Mouse (Mus musculus) A20 (cell line): Measurements from ENCODE around the gene Ttll5.

Experiments
- DNase-seq: peaks from one replicate; pipeline ENCODE4 v3.0.0-alpha.2; 2011; ENCODE audit warnings: low read depth, low spot score

The Ttll5 gene

DNA sequence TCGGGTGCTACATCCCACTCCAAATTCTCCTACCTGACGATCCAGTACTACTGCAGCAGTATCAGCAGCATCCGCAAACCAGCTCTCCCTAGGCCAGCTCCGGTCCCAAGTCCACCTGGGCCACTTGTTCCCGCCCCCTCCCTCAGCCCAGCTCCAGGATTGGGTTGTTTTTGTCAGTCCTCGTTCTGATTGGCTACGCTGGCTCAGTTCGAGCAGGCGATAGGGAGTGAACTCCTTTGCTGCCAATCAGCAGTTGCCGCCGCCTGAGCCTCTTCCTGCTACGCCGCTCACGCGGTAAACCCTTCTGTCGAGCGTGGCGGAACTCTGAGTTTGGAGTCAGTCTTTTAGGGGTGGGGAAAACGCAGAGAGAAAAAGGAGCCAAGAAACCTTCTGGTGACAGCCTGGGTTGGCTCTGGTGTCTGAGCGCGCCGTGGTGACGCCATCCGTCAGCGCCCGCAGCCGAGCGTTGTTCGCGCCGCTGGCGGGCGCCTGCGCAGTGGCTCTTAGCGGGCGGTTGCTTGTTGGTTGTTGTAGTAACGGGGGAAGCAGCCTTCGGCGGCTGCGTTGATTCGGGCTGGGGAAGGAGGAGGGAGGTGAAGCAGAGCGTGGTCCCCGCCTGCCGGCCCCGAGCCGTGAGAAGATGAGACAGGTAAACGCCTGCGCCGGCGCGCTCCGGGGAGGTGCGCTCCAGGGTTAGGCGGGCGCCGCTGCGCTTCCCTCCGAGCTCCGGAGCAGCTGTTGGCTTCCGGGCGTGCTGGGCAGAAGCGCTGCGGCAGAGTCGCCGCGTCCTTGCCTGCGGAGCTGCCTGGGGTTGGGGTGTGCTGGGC, at the start of gene Ttll5, which contains the start of gene Erg28:
Ttll5 (plus strand) TSS at position 222 of the 827 bp plus-strand sequence.
Erg28 (minus strand) TSS at position 113 of the 827 bp plus-strand sequence.
- DNase-seq: peak; percentile 98

DNA sequence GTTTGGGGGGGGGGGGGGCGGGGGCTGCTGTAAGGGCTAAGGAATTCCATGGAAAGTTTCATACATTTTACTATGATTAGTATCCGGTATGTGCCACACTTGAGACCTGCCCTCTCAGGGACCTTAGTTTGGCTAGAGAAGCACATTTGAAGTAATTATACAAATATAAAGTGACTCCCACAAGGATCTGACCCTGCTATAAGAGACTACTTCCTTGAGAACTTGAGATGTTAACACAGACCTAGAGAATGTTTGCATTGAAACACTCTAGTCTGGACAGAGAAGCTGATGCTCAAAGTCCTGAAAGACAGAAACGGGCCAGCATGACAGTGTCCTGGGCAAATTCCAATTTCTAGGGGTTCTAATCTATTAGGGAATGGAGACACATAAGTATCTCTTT, 45.5 kb upstream of the Ttll5 start:
- DNase-seq: no peak

DNA sequence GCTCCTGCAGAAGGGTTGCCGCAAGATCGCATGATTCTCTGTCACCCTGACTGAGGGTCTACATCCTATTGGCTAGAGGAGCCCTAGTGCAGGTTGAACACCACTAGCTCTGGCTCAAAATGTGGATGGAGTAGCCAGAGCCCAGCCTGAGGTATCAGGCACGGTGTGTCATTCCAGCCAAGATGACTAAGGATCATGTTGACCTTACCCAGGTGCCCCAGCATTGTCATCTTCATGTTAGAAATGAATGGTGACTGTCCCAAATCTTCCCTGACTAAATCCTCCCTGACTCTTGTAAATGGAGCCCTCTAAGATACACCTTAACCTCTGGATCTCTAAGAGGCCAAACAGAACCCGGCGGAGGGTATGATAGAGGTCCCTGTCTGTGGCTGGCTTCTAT, 44.8 kb upstream of the Ttll5 start:
- DNase-seq: no peak

DNA sequence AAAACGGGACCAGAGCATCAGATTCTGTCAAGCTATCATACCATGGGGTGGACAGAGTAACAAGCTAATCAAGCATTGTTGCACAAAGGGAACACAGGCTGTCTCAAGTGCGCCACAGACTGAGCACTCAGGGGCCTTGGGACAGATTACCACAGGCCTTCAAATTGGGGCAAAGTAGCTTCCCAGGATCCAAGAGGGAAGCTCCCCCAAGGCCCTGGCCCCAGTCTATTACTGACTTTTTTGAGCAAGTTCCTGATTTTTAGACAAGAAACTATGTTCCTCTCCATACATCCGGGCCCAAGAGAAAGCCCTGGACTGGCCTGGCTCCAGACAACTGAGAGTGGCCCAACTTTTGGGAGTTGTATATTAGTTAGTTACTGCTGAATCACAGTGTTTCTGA, 42.9 kb upstream of the Ttll5 start:
- no peak for DNase-seq

DNA sequence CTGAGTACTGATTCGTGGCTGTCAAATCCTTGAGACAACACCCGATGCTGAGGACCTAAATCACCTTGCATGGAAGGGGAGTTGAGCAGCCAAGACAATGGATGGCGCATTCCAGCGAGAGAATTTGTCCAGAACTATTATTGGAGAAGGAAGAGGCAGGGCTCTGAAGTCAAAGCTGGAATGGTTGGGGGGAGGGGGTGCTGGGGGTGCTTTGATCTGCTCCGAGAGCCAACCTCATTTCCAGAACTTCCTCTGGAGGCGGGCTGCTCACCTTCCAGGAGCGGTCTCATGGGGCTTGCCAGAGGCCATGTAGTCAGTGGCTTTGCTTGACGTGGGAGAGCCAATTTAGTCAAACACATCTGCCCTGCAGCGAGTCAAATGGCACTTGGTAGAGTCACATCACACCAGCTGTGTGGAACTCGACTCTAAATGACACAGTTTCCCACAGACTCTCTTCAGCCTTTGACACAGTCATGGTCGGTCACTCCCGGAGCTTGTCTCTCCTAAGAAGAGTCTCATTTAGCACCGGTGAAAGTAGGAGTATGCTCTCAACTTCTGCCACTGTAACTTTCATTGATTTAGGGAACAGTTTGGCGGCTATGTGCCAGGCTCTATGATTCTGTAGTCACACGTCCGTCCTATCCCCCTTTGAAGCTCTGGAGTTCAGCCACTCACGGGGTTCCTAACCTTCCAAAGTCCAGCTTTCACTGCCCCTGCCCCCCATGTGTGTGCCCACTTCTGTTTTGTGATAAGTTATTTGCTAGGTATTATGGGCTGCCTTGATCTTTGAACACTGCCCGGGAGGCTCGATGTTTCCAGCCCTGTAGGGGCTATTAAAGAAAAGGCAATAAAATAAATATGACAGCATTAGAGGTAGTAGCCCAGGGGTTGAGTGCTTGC, 39.3 kb upstream of the Ttll5 start:
- DNase-seq: no peak

DNA sequence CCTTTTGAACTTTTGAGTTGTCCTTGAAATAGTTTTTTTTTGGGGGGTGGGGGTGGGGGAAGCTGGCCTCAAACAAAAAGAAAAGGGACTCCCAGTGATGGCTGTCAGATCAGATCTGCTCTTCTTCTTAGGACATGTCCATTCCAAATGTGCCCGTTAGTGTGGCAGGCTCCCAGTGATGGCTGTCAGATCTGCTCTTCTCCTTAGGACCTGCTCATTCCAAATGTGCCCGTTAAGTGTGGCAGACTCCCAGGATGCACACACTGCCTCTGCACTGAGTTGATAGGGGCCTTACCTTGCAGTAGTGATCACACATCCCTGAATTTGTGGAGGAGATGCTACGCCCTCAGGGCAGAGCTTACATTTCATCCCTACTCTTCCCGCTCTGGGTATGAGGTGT, 32.3 kb upstream of the Ttll5 start:
- no peak for DNase-seq

DNA sequence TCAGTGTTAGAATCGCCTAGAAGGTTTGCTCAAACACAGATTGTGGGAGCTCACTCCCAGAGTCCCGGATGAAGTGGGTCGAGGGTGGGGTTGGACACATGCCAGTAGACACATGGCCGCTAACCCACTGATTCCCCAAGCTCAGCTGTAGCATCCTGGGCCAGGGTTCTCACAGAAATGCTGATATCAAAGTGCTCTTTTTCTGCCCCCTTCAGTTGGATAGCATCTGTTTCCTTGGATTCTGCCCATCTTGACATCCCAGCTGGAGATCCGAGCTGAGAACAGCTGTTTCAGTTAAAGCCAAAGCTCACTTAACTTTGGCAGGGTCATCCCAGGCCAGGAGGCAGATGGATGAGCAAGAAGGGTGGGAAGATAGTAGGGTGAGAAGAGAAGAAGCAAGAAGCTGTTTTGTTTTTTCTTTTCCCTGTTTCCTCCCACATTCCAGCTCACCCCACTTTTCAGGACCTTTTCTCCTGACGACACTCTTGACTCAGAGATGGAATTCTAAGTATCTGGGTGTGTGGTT, 31.6 kb upstream of the Ttll5 start:
- no peak for DNase-seq

DNA sequence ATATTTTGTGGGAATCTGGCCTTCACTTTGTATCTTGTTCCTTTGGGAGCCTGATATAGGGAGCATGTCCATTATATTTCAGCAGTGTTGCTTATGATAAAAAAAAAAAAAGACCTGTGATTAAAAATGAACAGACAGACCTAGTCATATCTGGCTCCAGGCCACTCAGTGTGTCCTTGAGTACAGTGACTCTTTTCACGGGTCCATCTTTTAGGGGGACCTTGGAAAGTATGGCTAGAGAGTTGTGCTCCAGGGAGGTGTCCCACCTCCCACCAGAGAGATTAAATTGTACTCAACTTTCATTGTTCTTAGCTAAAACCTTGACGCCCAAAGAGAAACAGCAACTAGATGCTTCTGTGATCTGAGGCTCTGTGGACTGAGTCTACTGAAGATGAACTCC, 30.4 kb upstream of the Ttll5 start:
- no peak for DNase-seq

DNA sequence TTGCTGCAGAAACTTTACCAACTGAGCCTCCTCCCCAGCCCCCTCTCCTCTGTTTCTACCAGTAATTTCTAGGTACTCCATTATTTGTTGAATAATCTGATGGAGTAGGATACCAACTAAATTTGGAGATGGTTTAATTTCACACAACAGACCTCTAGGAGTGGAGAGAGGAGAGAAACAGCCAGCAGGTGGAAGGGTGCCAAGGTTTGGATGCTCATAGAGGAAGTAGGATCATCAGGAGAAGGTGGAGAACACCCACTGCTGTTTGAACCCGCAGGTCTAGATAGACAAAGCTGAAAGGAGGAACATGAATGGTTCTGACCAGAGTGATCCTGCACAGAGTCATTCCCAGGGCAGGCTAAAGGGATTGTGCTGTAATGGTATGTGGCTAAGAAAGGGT, 28.9 kb upstream of the Ttll5 start:
- no peak for DNase-seq

DNA sequence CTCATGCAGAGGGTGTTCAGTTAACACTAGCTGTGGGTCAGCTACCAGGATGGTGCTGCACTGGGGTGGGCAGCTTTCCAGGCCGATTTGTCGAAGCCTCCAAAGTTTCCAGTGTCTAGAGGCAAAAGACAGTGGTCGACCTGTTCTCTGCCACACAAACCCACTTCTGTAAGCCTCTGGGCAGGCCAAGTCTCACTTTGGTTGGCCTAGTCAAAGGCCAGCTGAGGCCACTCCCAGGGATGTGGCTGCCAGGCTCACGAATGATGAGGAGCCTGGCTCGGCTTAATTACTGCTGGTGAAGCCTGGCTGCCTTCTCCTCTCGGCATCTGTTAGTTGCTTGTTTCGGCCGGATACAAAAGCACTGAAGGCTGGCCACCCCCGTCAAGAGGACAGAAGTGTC, 24.4 kb upstream of the Ttll5 start:
- DNase-seq: no peak

DNA sequence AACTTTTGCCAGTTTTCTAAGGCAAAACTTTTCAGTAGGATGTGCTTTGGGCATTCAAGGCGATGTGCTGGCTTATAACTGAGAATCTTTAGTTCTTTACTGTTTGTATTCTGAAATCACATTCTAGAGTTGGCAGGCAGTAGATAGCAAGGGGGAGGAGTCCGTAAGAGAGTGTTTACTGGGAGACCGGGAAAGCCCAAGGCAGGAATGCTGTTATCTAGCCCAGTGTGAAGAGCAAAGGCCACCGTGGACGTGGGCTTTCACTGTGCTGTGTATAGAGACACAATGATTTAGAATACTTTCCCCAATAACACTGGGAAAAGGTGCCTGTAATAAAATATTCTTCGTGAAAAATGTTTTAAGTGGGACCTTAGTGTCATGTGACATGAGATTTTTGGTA, 14.7 kb upstream of the Ttll5 start:
- no peak for DNase-seq

DNA sequence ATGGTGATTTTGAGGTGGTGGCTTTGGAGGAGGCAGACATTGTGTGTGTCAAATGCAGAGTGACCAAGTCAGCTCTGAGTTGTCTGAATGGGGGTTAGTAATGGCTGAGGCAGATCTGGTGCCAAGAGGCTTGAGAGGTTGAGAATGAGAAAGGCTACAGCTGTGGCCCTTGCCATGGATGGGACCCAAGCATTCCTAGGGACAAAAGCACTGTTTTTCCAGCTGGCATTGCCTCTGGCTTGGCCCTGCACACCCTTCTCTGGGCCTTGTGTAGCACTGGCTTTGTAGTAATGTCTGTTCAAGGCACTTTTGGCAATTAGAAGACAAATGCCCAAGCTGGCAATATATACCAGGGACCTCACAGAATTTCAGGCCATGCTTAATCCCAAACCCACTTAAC, 13.5 kb upstream of the Ttll5 start:
- no peak for DNase-seq

DNA sequence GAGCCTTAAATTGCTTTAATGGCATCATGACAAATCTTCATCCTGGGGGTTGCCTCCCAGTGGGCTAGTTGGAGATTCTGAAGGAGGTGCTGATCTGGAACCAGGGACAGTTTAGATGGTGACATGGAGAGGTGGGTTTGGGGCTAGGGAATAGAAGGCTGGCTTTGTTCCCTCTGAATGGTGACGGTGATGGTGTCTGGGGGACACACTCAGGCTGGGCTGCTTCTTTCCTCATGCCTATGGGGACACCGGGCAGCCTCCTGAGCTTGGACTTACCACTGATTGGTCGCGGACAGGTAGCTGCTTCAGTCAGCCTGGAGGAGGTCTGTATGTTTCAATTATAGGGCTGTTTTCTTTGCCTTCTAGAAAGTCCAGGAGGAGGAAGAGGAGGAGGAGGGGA, 12.8 kb upstream of the Ttll5 start:
- DNase-seq: no peak

DNA sequence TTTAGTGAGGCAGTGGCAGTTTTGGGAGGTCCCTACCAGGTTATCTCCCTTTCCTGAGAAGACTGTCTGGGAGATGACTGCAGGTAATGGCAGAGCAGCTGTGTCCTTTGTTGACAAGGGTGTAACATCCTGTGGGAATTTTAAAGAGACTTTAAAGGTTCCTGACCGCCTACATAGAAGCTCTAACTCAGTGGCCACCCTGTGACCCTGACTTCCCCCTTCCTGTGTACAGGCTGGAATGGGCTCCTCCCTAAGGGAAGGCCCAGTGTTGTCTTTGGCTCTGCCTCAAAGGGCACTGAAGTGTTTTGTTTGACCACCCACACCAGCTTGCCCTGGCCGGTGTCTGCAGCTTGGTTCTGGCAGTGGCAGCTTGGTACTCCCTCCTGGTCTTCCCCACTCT, 10.9 kb upstream of the Ttll5 start:
- no peak for DNase-seq

DNA sequence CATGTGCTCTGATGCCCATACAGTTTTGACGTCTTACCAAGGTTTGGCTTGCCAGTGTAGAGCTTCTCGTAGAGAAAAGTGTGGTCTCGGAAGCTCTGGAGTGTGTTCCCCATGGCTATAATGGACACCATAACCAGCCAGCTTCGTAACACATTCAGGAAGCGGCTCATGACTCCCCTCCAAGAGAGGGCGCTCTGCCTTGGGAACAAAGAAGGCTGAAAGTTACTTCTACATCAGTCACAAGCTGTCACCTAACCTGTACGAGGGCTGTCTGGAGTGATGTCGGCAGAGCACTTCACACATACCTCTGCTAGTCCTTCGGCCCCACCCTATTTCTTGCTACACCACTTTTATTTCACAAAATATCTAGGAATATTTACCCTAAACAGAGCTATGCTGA, 2.4 kb upstream of the Ttll5 start:
- DNase-seq: peak; percentile 24

DNA sequence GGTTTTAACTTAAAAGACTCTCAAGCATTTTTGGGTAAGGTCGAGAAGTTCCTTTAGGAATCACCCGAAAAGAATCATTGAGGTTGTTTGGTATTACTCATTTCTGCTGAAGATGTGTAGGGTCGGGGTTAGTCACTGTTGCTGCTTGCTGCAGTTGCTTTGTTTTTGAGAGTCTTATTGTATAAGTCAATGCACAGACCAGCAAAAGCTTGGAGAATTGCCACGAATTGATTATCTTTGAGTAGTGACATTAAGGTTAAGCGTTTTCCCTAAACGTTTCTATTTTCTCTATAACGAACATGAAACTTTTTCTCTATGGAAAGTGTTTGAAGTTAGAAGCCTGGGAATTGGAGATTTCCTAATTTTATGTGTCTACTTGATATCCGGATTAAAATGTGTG, 902 bp downstream of the Ttll5 start:
- no peak for DNase-seq

DNA sequence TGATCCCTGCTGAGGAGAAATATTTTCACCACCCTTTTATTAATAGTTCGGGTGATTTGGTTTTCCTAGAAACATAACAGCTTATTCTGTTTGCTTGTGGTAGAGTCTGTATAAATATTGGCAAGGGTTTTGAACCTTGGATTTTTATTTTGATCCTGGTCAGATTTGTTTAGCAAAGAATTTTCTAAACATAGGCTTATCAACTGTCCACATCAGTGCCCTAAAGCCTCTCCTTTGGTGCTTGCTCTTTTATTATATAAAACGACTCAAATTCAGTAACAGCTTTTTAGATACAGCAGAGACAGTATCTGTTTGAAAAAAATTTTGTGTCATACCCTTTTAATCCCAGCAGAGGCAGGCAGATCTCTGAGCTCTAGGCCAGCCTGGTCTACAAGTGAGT, 1.4 kb downstream of the Ttll5 start:
- peak; percentile 16 for DNase-seq

DNA sequence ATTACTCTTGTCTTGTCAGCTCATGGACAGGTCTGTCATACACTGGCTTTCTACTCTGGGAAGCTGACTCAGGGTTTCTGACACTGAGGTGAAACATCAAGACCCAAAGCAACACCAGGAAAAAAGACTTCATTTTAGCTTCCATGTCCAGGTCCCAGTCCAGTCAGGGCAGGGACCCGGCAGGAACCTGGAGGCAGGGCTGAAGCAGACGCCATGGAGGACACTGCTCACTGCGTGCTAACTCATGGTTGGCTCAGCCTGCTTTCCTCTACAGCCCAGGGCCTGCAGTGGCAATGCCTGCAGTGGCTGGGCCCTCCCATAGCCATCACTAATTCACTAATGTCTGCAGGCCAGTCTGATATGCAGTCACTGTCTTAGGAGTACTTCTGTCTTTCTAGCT, 4.4 kb downstream of the Ttll5 start:
- DNase-seq: no peak

DNA sequence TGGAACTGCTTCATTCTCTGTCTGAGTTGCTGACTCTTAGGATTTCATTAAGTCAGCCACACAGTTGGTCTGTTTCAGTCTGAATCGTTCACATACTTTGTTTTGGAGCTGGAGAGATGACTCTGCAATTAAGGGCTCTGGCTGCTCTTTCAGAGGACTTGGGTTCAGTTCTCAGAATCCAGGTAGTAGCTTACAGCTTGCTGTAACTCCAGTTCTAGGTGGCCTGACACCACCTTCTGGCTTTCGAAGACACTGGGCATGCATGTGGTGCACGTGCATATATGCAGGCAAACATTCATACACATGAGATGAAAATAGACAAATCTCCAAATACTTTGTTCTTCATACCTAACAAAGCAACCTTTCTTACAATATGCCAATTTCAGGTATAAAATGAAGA, 5.4 kb downstream of the Ttll5 start:
- DNase-seq: no peak

DNA sequence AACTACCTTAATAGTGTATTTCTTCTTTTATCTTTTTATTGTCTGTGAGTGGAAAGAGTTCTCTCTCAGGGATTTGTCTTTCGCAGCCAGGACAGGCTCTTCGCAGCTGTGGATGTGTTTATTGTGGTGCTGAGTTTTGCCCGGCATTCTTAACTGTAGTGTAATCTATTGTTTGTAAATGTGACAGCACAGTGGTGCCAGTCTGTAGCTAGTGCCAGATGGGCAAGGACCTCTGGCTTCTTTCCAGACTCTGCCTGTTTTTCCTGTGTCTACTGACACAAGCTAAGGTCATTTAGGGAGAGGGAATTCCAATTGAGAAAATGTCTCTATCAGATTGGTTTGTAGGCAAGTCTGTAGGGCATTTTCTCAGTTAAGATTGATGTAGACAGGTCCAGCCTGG, 6.2 kb downstream of the Ttll5 start:
- DNase-seq: no peak

DNA sequence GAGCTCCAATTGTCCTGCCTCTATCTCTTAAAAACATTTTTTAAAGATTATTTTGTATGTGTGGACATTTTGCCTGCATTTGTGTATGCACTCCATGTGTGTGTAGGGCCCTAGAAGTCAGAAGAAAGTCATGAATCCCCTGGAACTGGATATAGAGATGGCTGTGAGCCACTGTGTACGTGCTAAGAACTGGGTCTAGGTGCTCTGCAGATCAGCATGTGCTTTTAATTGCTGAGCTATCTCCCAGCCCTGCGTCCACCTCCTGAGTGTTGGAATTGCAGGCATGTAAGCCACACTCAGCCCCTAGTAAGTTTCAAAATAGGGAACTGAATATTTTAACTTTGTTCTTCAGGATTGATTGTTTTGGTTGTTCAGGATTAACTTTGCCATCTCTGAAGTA, 10.1 kb downstream of the Ttll5 start:
- no peak for DNase-seq

DNA sequence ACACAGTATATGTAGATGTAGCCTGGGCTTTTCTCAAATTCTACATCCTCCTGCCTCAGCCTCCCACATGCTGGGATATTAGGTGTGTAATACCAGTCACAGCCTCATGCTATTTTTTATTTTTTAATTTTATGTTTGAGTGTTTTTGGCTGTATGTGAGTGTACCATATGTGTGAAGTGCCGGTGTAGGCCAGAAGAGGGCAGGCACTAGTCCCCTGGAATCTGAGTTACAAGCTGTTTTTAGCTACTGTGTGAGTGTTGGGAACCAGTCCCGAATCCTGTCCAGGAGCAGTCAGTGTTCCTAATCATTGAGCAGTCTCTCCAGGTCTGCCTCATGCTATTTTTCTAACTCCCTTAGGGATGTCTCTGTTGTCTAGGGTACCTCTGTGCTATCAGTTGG, 13.3 kb downstream of the Ttll5 start:
- DNase-seq: no peak
